Mouse (Mus musculus) lung, embryonic 14.5 days (tissue): ENCODE data around the gene Cnnm1. TPM values are rescaled to one million over a fixed set of nuclear protein-coding genes. Genes with fewer than 3 reads are reported as not detected.

Experiments used
- ATAC-seq: fragments of 200-750 bp; cut with Nextera tagmentation; 2 replicates; pipeline ENCODE4 v1.8.0; 2017; ENCODE audit warnings: mild to moderate bottlenecking, moderate TSS enrichment, moderate library complexity; ENCODE audit not compliant: insufficient read depth
- DNase-seq: peaks from one replicate; pipeline ENCODE4 v3.0.0-alpha.2; 2015
- H3K27ac ChIP-seq: fragments of 300-500 bp; sonication (generic); 2 replicates; pipeline ENCODE4 v1.5.1; 2014; ENCODE audit warnings: low read depth, mild to moderate bottlenecking, moderate library complexity
- H3K27me3 ChIP-seq: fragments of 300-500 bp; sonication (generic); 2 replicates; pipeline ENCODE4 v1.6.1; 2014; ENCODE audit warnings: low read length, control low read depth; ENCODE audit not compliant: insufficient read depth
- H3K36me3 ChIP-seq: fragments of 300-500 bp; sonication (generic); 2 replicates; pipeline ENCODE4 v1.6.1; 2014; ENCODE audit warnings: control low read depth; ENCODE audit not compliant: insufficient read depth
- H3K4me1 ChIP-seq: fragments of 300-500 bp; sonication (generic); 2 replicates; pipeline ENCODE4 v1.6.1; 2014; ENCODE audit warnings: antibody characterized with exemption, control low read depth; ENCODE audit not compliant: insufficient read depth
- H3K4me2 ChIP-seq: fragments of 300-500 bp; sonication (generic); 2 replicates; pipeline ENCODE4 v1.6.1; 2014; ENCODE audit warnings: mild to moderate bottlenecking
- H3K4me3 ChIP-seq: fragments of 300-500 bp; sonication (generic); 2 replicates; pipeline ENCODE4 v1.5.1; 2014; ENCODE audit warnings: low read depth, low read length
- H3K9ac ChIP-seq: fragments of 300-500 bp; sonication (generic); 2 replicates; pipeline ENCODE4 v1.6.1; 2014
- H3K9me3 ChIP-seq: fragments of 300-500 bp; sonication (generic); 2 replicates; pipeline ENCODE4 v1.6.1; 2016; ENCODE audit warnings: low read depth, low read length, control low read depth
- CTCF ChIP-seq: IDR thresholded peaks from 2 replicates; pipeline ENCODE4 v1.5.1; 2016; ENCODE audit warnings: antibody characterized with exemption, low read depth
- WGBS: fragments of 180-500 bp; shearing (Covaris S2); extraction: QIAGEN DNeasy Blood & Tissue Kit; methylation state at CpG from one replicate; pipeline ENCODE4 v1.1.7; 2014; 5-methylcytosine and 5-hydroxymethylcytosine counted together
- polyA plus RNA-seq: library from polyadenylated mRNA; unstranded; fragments of >200 nt; fragmentation: Nextera tagmentation; extraction: Ambion mirVana; gene quantifications from 2 replicates; pipeline ENCODE4 v1.2.1, GENCODE M21; 2014

Gene Cnnm1
- polyA plus RNA-seq, 1 experiment from 2014 or later = 0.05 TPM

GRCm38 (mm10) chr19:43524187-43525103 is 84.2 kb downstream of the Cnnm1 start, which contains the start of gene Got1:
TSS of gene Got1 (minus strand) at chr19:43524605.
- under 1% methylated on average over 58 of the region's 58 CpGs for WGBS
- TF ChIP-seq CTCF = no peak
- H3K4me2 ChIP-seq = peak within 1 kb of the TSS; percentile 84

GRCm38 (mm10) chr19:43525104-43525482 is 84.9 kb downstream of the Cnnm1 start:
- Histone ChIP-seq H3K4me3 (peak overlapping the region; percentile 72), H3K9ac (peak overlapping the region; percentile 56), H3K27me3 (no peaks in the 10 kb centered on the region), H3K36me3 (no peaks in the 10 kb centered on the region), H3K27ac (no peak overlapping the region), H3K4me2 (peak overlapping the region; percentile 84), H3K9me3 (no peaks in the 10 kb centered on the region), H3K4me1 (peaks cover 7% of the 10 kb centered on the region; the same call in 1 of the 2 replicates)
- no peak for ATAC-seq
- DNase-seq = peak; percentile 57
- WGBS = 12% methylated on average over 10 of the region's 10 CpGs
- no peak for TF ChIP-seq CTCF

More at GRCm38 (mm10) chr19:43524187-43525103, 84.2 kb downstream of the Cnnm1 start, which contains the start of gene Got1:
- DNase-seq = peak; percentile 98
- peak; percentile 100 for ATAC-seq
- no peaks in the 10 kb centered on the region for H3K36me3 ChIP-seq
- H3K27me3 ChIP-seq = no peaks in the 10 kb centered on the region
- 0 out of 2 replicates have a peak, but pooled peaks cover 7% of the 10 kb centered on the region for H3K4me1 ChIP-seq
- H3K9ac ChIP-seq = peak within 1 kb of the TSS; percentile 62
- H3K27ac ChIP-seq = peak within 1 kb of the TSS; percentile 60; the same call in 1 of the 2 replicates
- H3K9me3 ChIP-seq = no peaks in the 10 kb centered on the region
- H3K4me3 ChIP-seq = peak within 1 kb of the TSS; percentile 72

- no peak overlapping the region for H3K9ac ChIP-seq
- peaks cover 7% of the 10 kb centered on the region; the same call in 1 of the 2 replicates for H3K4me1 ChIP-seq
- peak overlapping the region; percentile 84; the same call in 1 of the 2 replicates for H3K4me2 ChIP-seq
Observed at GRCm38 (mm10) chr19:43525566-43525965, 85.3 kb downstream of the Cnnm1 start.

GRCm38 (mm10) chr19:43526025-43526424 is 85.8 kb downstream of the Cnnm1 start:
- Histone ChIP-seq H3K27ac (no peak overlapping the region), H3K4me2 (no peak overlapping the region), H3K27me3 (no peaks in the 10 kb centered on the region), H3K36me3 (no peaks in the 10 kb centered on the region), H3K4me1 (peaks cover 7% of the 10 kb centered on the region; the same call in 1 of the 2 replicates), H3K9me3 (no peaks in the 10 kb centered on the region), H3K4me3 (no peak overlapping the region), H3K9ac (no peak overlapping the region)
- 84% methylated on average over 9 of the region's 9 CpGs for WGBS
- ATAC-seq = no peak
- no peak for TF ChIP-seq CTCF
- DNase-seq = no peak

More at GRCm38 (mm10) chr19:43525566-43525965, 85.3 kb downstream of the Cnnm1 start:
- Histone ChIP-seq H3K4me3 (0 out of 2 replicates have a peak overlapping the region, but pooled peaks have one; percentile 72), H3K36me3 (no peaks in the 10 kb centered on the region), H3K27me3 (no peaks in the 10 kb centered on the region), H3K9me3 (no peaks in the 10 kb centered on the region), H3K27ac (no peak overlapping the region)
- ATAC-seq (no peak), DNase-seq (no peak)
- whole genome bisulfite sequencing = 84% methylated on average over 7 of the region's 7 CpGs
- no peak for TF ChIP-seq CTCF

GRCm38 (mm10) chr19:43527131-43527530 is 86.9 kb downstream of the Cnnm1 start:
- no peak overlapping the region for H3K4me2 ChIP-seq
- TF ChIP-seq CTCF = peak; percentile 33; the same call in 1 of the 2 replicates
- H3K4me1 ChIP-seq = peaks cover 7% of the 10 kb centered on the region; the same call in 1 of the 2 replicates
- no peak overlapping the region for H3K27ac ChIP-seq
- H3K36me3 ChIP-seq = no peaks in the 10 kb centered on the region
- H3K9me3 ChIP-seq = no peaks in the 10 kb centered on the region
- no peak overlapping the region for H3K4me3 ChIP-seq
- DNase-seq = peak; percentile 35
- WGBS = 9% methylated on average over 11 of the region's 11 CpGs
- H3K9ac ChIP-seq = no peak overlapping the region
- no peak for ATAC-seq
- H3K27me3 ChIP-seq = no peaks in the 10 kb centered on the region

- Histone ChIP-seq H3K4me3 (no peak overlapping the region), H3K9me3 (no peaks in the 10 kb centered on the region), H3K27me3 (no peaks in the 10 kb centered on the region), H3K9ac (no peak overlapping the region), H3K36me3 (no peaks in the 10 kb centered on the region), H3K4me2 (no peak overlapping the region), H3K4me1 (peaks cover 7% of the 10 kb centered on the region; the same call in 1 of the 2 replicates), H3K27ac (no peak overlapping the region)
- TF ChIP-seq CTCF = no peak
- ATAC-seq (no peak), DNase-seq (no peak)
- 84% methylated on average over 8 of the region's 8 CpGs for WGBS
Observed at GRCm38 (mm10) chr19:43528056-43528587, 87.9 kb downstream of the Cnnm1 start.
